ENCODE assay signal across 9 mouse cellular contexts in the genomic region with DNA sequence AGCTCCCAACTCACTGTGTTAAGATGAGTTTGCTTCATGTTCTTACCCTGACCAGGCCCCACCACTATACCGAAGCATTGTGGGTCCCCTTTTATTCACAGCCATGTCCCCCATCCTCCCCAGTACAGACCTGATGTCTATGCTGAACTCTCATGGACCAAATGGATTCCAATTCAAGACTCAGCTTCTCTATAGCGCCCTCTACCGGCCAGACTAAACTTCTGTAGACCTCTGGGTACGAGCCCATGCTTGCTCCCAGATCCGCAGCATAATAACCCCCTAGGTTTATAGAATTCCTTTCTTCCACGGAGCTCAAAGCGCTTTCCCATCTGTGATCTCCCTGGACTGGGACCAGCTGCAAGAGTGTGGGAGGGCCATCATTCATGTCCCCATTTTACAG. TPM values are rescaled to one million over a fixed set of nuclear protein-coding genes. Genes with fewer than 3 reads are reported as not detected.
DNase-seq lines count a peak whose midpoint lies in the region; ATAC-seq and TF ChIP-seq lines count a peak whose summit lies in the region.
"Had no signal": no experiment of that assay in that cellular context is flagged by ENCODE, and none has a peak within 500 bp of the region (broad histone marks: within the 10 kb centered on the region; RNA-seq: fewer than 3 reads in every experiment).

No protein-coding gene starts in this region.

- peaks cover 7% of the 10 kb centered on the region; the same call in 1 of the 2 replicates for H3K27me3 ChIP-seq in hindbrain, embryonic 14.5 days (ENCODE audit: control insufficient read depth, insufficient read depth, low read length)
- H3K27me3 ChIP-seq in hindbrain, embryonic 16.5 days (replicated peaks; ENCODE audit: control insufficient read depth, insufficient read depth, low read length): peaks cover 10% of the 10 kb centered on the region
- H3K27me3 ChIP-seq in intestine, postnatal 0 days (replicated peaks; ENCODE audit: control insufficient read depth, insufficient read depth, low read length): no peaks in the 10 kb centered on the region

- H3K4me3 ChIP-seq in hindbrain, embryonic 14.5 days (replicated peaks; ENCODE audit: low read length): no peak overlapping the region
- no peak overlapping the region for H3K4me3 ChIP-seq in hindbrain, embryonic 16.5 days (ENCODE audit: low read length)
- no peak overlapping the region for H3K4me3 ChIP-seq in intestine, postnatal 0 days (ENCODE audit: low read depth, low read length)
- H3K4me3 ChIP-seq: limb, embryonic 13.5 days had no signal

- 35% methylated on average over 7 of the region's 7 CpGs for WGBS in hindbrain, embryonic 14.5 days
- WGBS in hindbrain, embryonic 16.5 days: 30% methylated on average over 7 of the region's 7 CpGs
- 45% methylated on average over 7 of the region's 7 CpGs for WGBS in intestine, postnatal 0 days

- ATAC-seq in hindbrain, embryonic 14.5 days (ENCODE audit: low FRiP score): no peak
- ATAC-seq in hindbrain, embryonic 16.5 days: no peak
- no peak for ATAC-seq in intestine, postnatal 0 days

- H3K4me1 ChIP-seq in hindbrain, embryonic 14.5 days (replicated peaks; ENCODE audit: control insufficient read depth, insufficient read depth, low read length): no peaks in the 10 kb centered on the region
- peaks cover 2% of the 10 kb centered on the region; the same call in 1 of the 2 replicates for H3K4me1 ChIP-seq in hindbrain, embryonic 16.5 days (ENCODE audit: control insufficient read depth, insufficient read depth, low read depth, low read length)
- no peaks in the 10 kb centered on the region for H3K4me1 ChIP-seq in intestine, postnatal 0 days (replicated peaks; ENCODE audit: control insufficient read depth, insufficient read depth, low read length)

- peak; percentile 41 for DNase-seq in hindbrain, embryonic 14.5 days (ENCODE audit: low spot score)
- DNase-seq in B cell, adult 2 months: peak; percentile 59 to 60
- DNase-seq in ZHBTc4 (ENCODE audit: low read depth, low spot score): peak; percentile 89
- DNase-seq in testis, postnatal 14 days (ENCODE audit: low spot score): no peak
- no peak for DNase-seq in ovary, postnatal 10 days (ENCODE audit: low spot score)
- no peak for DNase-seq in ovary, postnatal 36 days (ENCODE audit: low spot score)

- H3K27ac ChIP-seq in hindbrain, embryonic 14.5 days: no peak overlapping the region
- no peak overlapping the region for H3K27ac ChIP-seq in hindbrain, embryonic 16.5 days (ENCODE audit: low read depth, low read length)
- no peak overlapping the region for H3K27ac ChIP-seq in intestine, postnatal 0 days (ENCODE audit: low read depth, low read length)
- H3K27ac ChIP-seq: limb, embryonic 13.5 days had no signal

- no peak overlapping the region for H3K4me2 ChIP-seq in hindbrain, embryonic 14.5 days (replicated peaks)
- no peak overlapping the region for H3K4me2 ChIP-seq in hindbrain, embryonic 16.5 days (ENCODE audit: low read length)
- H3K4me2 ChIP-seq in intestine, postnatal 0 days (replicated peaks; ENCODE audit: low read depth): no peak overlapping the region
- H3K4me2 ChIP-seq: limb, embryonic 13.5 days had no signal

- H3K9ac ChIP-seq in hindbrain, embryonic 14.5 days: no peak overlapping the region
- no peak overlapping the region for H3K9ac ChIP-seq in hindbrain, embryonic 16.5 days (ENCODE audit: low read depth, low read length)
- H3K9ac ChIP-seq in intestine, postnatal 0 days (ENCODE audit: low read depth, low read length): no peak overlapping the region
- H3K9ac ChIP-seq: limb, embryonic 13.5 days had no signal

- no peaks in the 10 kb centered on the region for H3K36me3 ChIP-seq in hindbrain, embryonic 14.5 days (replicated peaks; ENCODE audit: control insufficient read depth, insufficient read depth)
- no peaks in the 10 kb centered on the region for H3K36me3 ChIP-seq in hindbrain, embryonic 16.5 days (ENCODE audit: control insufficient read depth, insufficient read depth, low read length)
- H3K36me3 ChIP-seq in intestine, postnatal 0 days (ENCODE audit: control insufficient read depth, insufficient read depth): no peaks in the 10 kb centered on the region
- H3K36me3 ChIP-seq: limb, embryonic 13.5 days had no signal

- TF ChIP-seq CTCF in intestine, postnatal 0 days (IDR thresholded peaks at IDR 0.05; ENCODE audit: low read depth): peak; percentile 75

- H3K9me3 ChIP-seq in hindbrain, embryonic 14.5 days (ENCODE audit: control insufficient read depth, low read length): no peaks in the 10 kb centered on the region
- H3K9me3 ChIP-seq in hindbrain, embryonic 16.5 days (ENCODE audit: control insufficient read depth, low read length): no peaks in the 10 kb centered on the region
- H3K9me3 ChIP-seq in intestine, postnatal 0 days (ENCODE audit: control insufficient read depth): no peaks in the 10 kb centered on the region
- H3K9me3 ChIP-seq: limb, embryonic 13.5 days had no signal

RNA-seq across cellular contexts. Expression of a gene that starts 7.2 kb away (rescaled TPM):
- polyA plus RNA-seq in hindbrain, embryonic 14.5 days (2014; fragmentation: Nextera tagmentation; extraction: Ambion mirVana): 40.1 and 50.4 TPM in 2 replicates
- 44.3 and 49.8 TPM in 2 replicates for polyA plus RNA-seq in hindbrain, embryonic 16.5 days (2015; fragmentation: Nextera tagmentation; extraction: Ambion mirVana)
- 1.4 and 2.4 TPM in 2 replicates for polyA plus RNA-seq in intestine, postnatal 0 days (2015; fragmentation: Nextera tagmentation; extraction: Ambion mirVana)

RNA-seq across cellular contexts. Expression of a gene that starts 37.7 kb away (rescaled TPM):
- polyA plus RNA-seq in hindbrain, embryonic 14.5 days (2014; fragmentation: Nextera tagmentation; extraction: Ambion mirVana): 0.20 and 0.56 TPM in 2 replicates
- 0.57 and 0.78 TPM in 2 replicates for polyA plus RNA-seq in hindbrain, embryonic 16.5 days (2015; fragmentation: Nextera tagmentation; extraction: Ambion mirVana)
- polyA plus RNA-seq in intestine, postnatal 0 days (2015; fragmentation: Nextera tagmentation; extraction: Ambion mirVana): 0.14 TPM in 1 of 2 replicates, not detected in the other

RNA-seq across cellular contexts. Expression of a gene that starts 55.0 kb away (rescaled TPM):
- not detected in 2 replicates for polyA plus RNA-seq in hindbrain, embryonic 14.5 days (2014; fragmentation: Nextera tagmentation; extraction: Ambion mirVana)
- polyA plus RNA-seq in hindbrain, embryonic 16.5 days (2015; fragmentation: Nextera tagmentation; extraction: Ambion mirVana): not detected in 2 replicates
- not detected in 2 replicates for polyA plus RNA-seq in intestine, postnatal 0 days (2015; fragmentation: Nextera tagmentation; extraction: Ambion mirVana)
- polyA plus RNA-seq: limb, embryonic 13.5 days had no signal

RNA-seq across cellular contexts. Expression of a gene that starts 59.7 kb away (rescaled TPM):
- 0.16 TPM in 1 of 2 replicates, not detected in the other for polyA plus RNA-seq in hindbrain, embryonic 14.5 days (2014; fragmentation: Nextera tagmentation; extraction: Ambion mirVana)
- 0.09 and 0.66 TPM in 2 replicates for polyA plus RNA-seq in hindbrain, embryonic 16.5 days (2015; fragmentation: Nextera tagmentation; extraction: Ambion mirVana)
- 4.7 and 8.0 TPM in 2 replicates for polyA plus RNA-seq in intestine, postnatal 0 days (2015; fragmentation: Nextera tagmentation; extraction: Ambion mirVana)

RNA-seq across cellular contexts. Expression of a gene that starts 59.8 kb away (rescaled TPM):
- polyA plus RNA-seq in hindbrain, embryonic 14.5 days (2014; fragmentation: Nextera tagmentation; extraction: Ambion mirVana): 0.64 and 0.95 TPM in 2 replicates
- polyA plus RNA-seq in hindbrain, embryonic 16.5 days (2015; fragmentation: Nextera tagmentation; extraction: Ambion mirVana): 1.1 TPM in 2 replicates
- 5.6 and 6.6 TPM in 2 replicates for polyA plus RNA-seq in intestine, postnatal 0 days (2015; fragmentation: Nextera tagmentation; extraction: Ambion mirVana)

Comparison
In these comparisons a context has a peak if more than half of its experiments do, and no peak if none do; other contexts are left out.
1. DNase-seq: peak in hindbrain, embryonic 14.5 days (single experiment), B cell, adult 2 months (2 of 2) and ZHBTc4 (single experiment); none in testis, postnatal 14 days (single experiment), ovary, postnatal 10 days (single experiment) and ovary, postnatal 36 days (single experiment).
2. RNA of a gene that starts 7.2 kb away (polyA plus RNA-seq): 44.3 to 49.8 TPM in hindbrain, embryonic 16.5 days and 40.1 to 50.4 TPM in hindbrain, embryonic 14.5 days; 1.4 to 2.4 TPM in intestine, postnatal 0 days; every median in the first group is over 10 times any median in the second.